Mouse (Mus musculus): ENCODE measurements around the gene Mrpl55. TPM values are rescaled to one million over a fixed set of nuclear protein-coding genes. Genes with fewer than 3 reads are reported as not detected.
"Not testable (repeated sequence)": the region's sequence is repeated elsewhere in the genome, so short reads cannot be mapped to it uniquely, and the experiment has no call there.

Gene Mrpl55
- total RNA-seq, 2 experiments from 2014 or later: 35.7 to 40.0 TPM

GRCm38 (mm10) chr11:59191231-59192058 lies 10.8 kb upstream of the Mrpl55 start:
- DNase-seq (ENCODE audit: extremely low spot score in 1 of 2, low spot score in 1 of 2): peak; percentile 79 to 89

- DNase-seq (ENCODE audit: extremely low spot score in 1 of 2, low spot score in 1 of 2): no peak
Measured at GRCm38 (mm10) chr11:59192059-59192386, 10.3 kb upstream of the Mrpl55 start, which contains the start of gene Guk1. Gene Guk1 (minus strand): TSS chr11:59192212.

GRCm38 (mm10) chr11:59196230-59196629 lies 6.1 kb upstream of the Mrpl55 start:
- no peak for DNase-seq (ENCODE audit: extremely low spot score in 1 of 2, low spot score in 1 of 2)

GRCm38 (mm10) chr11:59201216-59202002 lies 877 bp upstream of the Mrpl55 start:
- DNase-seq (ENCODE audit: extremely low spot score in 1 of 2, low spot score in 1 of 2): no peak

GRCm38 (mm10) chr11:59208153-59208831 lies 6.0 kb downstream of the Mrpl55 start, which contains the start of gene 2310033P09Rik:
Gene 2310033P09Rik (plus strand): TSS chr11:59208321.
- DNase-seq (ENCODE audit: extremely low spot score in 1 of 2, low spot score in 1 of 2): peak; percentile 90 to 94

- DNase-seq (ENCODE audit: extremely low spot score in 1 of 2, low spot score in 1 of 2): peak; percentile 43 to 51
Measured at GRCm38 (mm10) chr11:59209003-59209441, 6.7 kb downstream of the Mrpl55 start.

- no peak for DNase-seq (ENCODE audit: extremely low spot score in 1 of 2, low spot score in 1 of 2)
Measured at GRCm38 (mm10) chr11:59209580-59209979, 7.3 kb downstream of the Mrpl55 start.

GRCm38 (mm10) chr11:59210020-59210419 lies 7.7 kb downstream of the Mrpl55 start:
- no peak for DNase-seq (ENCODE audit: extremely low spot score in 1 of 2, low spot score in 1 of 2)

- not testable (repeated sequence) for DNase-seq (ENCODE audit: extremely low spot score in 1 of 2, low spot score in 1 of 2)
Measured at GRCm38 (mm10) chr11:59211561-59211960, 9.3 kb downstream of the Mrpl55 start.

- not testable (repeated sequence) for DNase-seq (ENCODE audit: extremely low spot score in 1 of 2, low spot score in 1 of 2)
Measured at GRCm38 (mm10) chr11:59212320-59212719, 10.0 kb downstream of the Mrpl55 start.

- DNase-seq (ENCODE audit: extremely low spot score in 1 of 2, low spot score in 1 of 2): no peak
Measured at GRCm38 (mm10) chr11:59212892-59213494, 10.7 kb downstream of the Mrpl55 start.

GRCm38 (mm10) chr11:59216955-59217354 lies 14.7 kb downstream of the Mrpl55 start:
- no peak for DNase-seq (ENCODE audit: extremely low spot score in 1 of 2, low spot score in 1 of 2)

GRCm38 (mm10) chr11:59218389-59218998 lies 16.2 kb downstream of the Mrpl55 start:
- DNase-seq (ENCODE audit: extremely low spot score in 1 of 2, low spot score in 1 of 2): no peak

- no peak for DNase-seq (ENCODE audit: extremely low spot score in 1 of 2, low spot score in 1 of 2)
Measured at GRCm38 (mm10) chr11:59219064-59219463, 16.8 kb downstream of the Mrpl55 start.

GRCm38 (mm10) chr11:59221604-59222003 lies 19.3 kb downstream of the Mrpl55 start:
- DNase-seq (ENCODE audit: extremely low spot score in 1 of 2, low spot score in 1 of 2): no peak

GRCm38 (mm10) chr11:59222306-59222705 lies 20.0 kb downstream of the Mrpl55 start:
- DNase-seq (ENCODE audit: extremely low spot score in 1 of 2, low spot score in 1 of 2): no peak

GRCm38 (mm10) chr11:59224025-59224424 lies 21.7 kb downstream of the Mrpl55 start:
- DNase-seq (ENCODE audit: extremely low spot score in 1 of 2, low spot score in 1 of 2): no peak

GRCm38 (mm10) chr11:59224470-59224869 lies 22.2 kb downstream of the Mrpl55 start:
- DNase-seq (ENCODE audit: extremely low spot score in 1 of 2, low spot score in 1 of 2): no peak

- DNase-seq (ENCODE audit: extremely low spot score in 1 of 2, low spot score in 1 of 2): no peak
Measured at GRCm38 (mm10) chr11:59225167-59225566, 22.9 kb downstream of the Mrpl55 start.

- no peak for DNase-seq (ENCODE audit: extremely low spot score in 1 of 2, low spot score in 1 of 2)
Measured at GRCm38 (mm10) chr11:59226251-59226650, 24.0 kb downstream of the Mrpl55 start.
